Mouse (Mus musculus) kidney, postnatal 14 days (tissue): ENCODE measurements around the gene Tubgcp5.
A peak's percentile ranks its signal among the peaks of the same experiment; 100 is the strongest.
"Not testable (repeated sequence)": the region's sequence is repeated elsewhere in the genome, so short reads cannot be mapped to it uniquely, and the experiment has no call there.

ENCODE experiments used
- DNase-seq: peaks from one replicate; pipeline ENCODE4 v3.0.0; 2022; ENCODE audit warnings: mixed read lengths

The Tubgcp5 gene

GRCm38 (mm10) chr7:55793952-55794603 is at the start of gene Tubgcp5:
Gene Tubgcp5 (plus strand): TSS chr7:55794154.
- peak; percentile 98 for DNase-seq

- DNase-seq, result no peak
Observed at GRCm38 (mm10) chr7:55744566-55745220, 49.3 kb upstream of the Tubgcp5 start.

DNA sequence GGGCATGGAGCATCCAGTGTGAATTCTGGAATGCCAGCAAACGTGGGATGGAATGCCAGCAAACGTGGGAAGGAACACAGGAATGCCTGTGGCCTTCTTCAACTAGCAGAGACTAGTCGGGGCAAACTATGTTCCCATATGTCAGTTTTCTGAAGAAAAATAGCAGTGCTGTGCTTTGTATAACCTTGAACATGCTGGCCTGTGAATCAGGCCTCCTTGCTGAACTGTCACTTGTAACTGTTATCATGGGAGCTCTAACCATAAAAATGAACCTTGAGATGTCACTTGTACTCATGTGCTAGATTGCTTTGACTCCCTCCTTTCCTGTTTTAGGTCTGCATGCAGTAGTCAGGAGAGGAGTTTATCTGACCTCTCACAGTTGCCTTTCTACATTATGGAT is 43.1 kb upstream of the Tubgcp5 start:
- no peak for DNase-seq

DNA sequence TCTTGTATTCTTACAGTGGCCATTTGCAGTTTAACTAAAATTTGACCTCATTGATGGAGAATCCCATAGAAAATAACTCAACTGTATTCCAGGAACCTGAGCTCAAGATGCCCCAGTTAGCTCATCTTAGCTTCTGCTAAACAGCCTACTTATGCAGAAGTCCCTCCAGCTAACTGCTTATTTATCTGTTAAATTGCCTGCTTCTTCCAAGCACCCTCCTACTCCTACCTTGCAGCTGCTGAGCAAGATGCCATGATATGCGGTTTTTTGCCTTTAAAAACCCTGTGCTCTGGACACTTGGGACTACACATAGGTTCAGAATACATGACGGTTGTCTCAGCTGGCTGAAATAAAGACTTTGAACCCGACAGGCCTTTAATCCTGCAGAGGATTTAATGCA is 34.6 kb upstream of the Tubgcp5 start:
- no peak for DNase-seq

DNA sequence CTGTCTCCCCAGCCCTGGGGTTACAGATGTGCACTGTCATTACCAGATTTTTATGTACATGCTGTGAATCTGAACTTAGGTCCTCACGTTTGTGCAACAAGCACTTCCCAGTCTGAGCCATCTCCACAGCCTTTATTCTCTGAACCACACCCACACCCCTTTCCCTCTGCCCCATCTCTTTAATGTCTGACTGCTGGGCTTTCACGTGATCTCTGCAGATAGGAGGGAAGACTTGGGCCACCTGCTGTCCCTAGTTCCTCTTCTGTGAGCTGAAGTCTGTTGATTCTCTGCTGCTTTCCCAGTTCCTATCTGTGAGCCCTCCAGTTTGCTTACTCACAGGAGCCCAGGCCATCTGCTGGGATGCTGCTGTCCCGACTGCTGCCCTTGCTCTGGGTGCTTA is 26.0 kb upstream of the Tubgcp5 start, which contains the start of gene Siglech:
Gene Siglech (plus strand): TSS at position 253 of the 400 bp plus-strand sequence.
- no peak for DNase-seq

- peak; percentile 17 for DNase-seq
Observed at GRCm38 (mm10) chr7:55780011-55780410, 13.9 kb upstream of the Tubgcp5 start.

GRCm38 (mm10) chr7:55782493-55782892 is 11.5 kb upstream of the Tubgcp5 start:
- DNase-seq, result no peak

- DNase-seq, result peak; percentile 30
Observed at GRCm38 (mm10) chr7:55784580-55784979, 9.4 kb upstream of the Tubgcp5 start.

GRCm38 (mm10) chr7:55790586-55790985 is 3.4 kb upstream of the Tubgcp5 start:
- not testable (repeated sequence) for DNase-seq

- DNase-seq, result no peak
Observed at GRCm38 (mm10) chr7:55792280-55792679, 1.7 kb upstream of the Tubgcp5 start.

DNA sequence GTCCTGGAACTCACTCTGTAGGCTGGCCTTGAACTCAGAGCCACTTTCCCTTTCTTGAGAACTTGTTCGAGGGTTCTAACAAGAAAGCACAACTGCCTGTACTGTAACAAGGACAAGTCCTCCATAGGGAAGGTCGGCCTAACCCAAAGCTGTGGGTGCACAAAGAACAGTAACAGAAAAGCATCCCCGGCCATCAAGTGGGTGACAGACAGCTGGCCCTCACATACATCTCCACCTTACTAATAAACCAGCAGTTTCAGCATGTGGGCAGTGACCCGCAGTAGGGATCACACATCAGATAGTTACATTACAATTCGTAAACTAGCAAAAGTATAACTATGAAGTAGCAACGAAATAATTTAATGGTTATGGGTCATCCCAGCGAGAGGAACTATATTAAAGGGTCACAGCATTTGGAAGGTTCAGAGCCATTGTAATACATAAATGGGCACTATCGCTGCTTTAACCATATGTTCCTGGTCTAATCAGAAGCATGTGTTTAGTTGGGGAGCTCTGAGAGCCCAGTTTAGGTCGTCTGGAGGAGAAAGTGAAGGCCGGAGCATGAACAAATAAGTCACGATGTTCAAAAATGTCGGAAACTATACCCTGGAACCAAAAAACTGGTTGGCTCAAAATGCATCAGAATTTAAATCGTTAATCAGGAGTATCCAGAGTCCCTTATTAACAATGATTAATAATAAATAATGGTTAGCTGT is 560 bp upstream of the Tubgcp5 start:
- DNase-seq, result no peak

- no peak for DNase-seq
Observed at GRCm38 (mm10) chr7:55799981-55800380, 6.0 kb downstream of the Tubgcp5 start.

DNA sequence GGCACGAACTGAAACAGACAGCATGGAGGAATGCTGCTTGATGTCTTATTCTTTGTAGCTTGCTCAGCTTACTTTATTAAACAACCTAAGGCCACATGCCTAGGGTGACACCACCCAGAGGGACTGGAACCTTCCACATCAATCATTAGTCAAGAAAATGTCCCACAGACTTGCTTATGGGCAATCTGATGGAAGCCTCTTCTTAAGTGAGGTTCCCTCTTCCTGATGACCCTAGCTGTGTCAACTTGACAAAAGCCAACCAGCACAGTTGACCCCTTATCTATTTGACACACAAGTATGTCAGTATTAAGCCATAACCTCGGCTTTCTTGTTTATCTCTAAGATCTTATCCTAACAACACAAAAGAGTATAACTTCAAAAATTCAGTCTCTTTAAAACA is 16.0 kb downstream of the Tubgcp5 start:
- no peak for DNase-seq

DNA sequence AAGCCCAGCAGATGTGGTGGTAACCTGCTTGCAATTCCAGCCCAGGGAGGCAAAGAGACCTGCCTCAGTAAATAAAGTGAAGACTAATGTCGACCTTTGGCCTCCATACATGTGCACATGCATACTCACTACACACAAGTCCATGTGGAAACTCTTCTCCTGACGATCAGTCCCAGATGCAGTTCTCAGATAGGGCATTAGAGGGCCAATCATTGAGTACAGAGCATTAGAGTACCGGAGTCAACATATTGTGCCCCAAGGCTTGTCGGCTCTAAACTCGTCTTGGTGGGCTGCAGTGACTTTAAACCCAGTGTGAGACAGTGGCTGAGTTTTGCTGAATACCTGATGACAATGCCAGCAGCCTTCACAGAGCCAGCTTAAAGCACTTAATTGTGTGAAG is 30.5 kb downstream of the Tubgcp5 start:
- DNase-seq, result no peak

DNA sequence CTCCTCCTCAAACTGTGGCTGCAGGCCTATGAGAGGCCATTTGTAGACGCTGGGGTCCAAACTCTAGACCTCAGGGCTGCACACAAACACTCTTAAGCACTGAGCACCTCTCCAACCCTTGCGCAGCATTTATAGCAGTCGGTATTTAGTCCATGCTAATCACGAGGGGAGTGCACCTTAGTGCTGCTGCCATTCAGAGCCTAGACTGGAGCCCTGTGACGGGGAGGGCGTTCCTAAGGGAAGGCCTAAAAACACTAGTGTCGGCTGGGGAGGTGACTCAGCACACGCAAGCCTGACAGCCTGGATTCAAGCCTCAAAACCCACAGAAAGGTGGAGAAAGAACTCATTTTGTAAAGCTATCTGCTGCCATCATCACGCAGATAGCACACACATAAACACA is 33.6 kb downstream of the Tubgcp5 start:
- DNase-seq, result no peak

- DNase-seq, result no peak
Observed at GRCm38 (mm10) chr7:55836877-55837276, 42.9 kb downstream of the Tubgcp5 start.

- no peak for DNase-seq
Observed at GRCm38 (mm10) chr7:55841445-55841844, 47.5 kb downstream of the Tubgcp5 start, which contains the start of gene Cyfip1. Gene Cyfip1 (plus strand): TSS chr7:55841745.

DNA sequence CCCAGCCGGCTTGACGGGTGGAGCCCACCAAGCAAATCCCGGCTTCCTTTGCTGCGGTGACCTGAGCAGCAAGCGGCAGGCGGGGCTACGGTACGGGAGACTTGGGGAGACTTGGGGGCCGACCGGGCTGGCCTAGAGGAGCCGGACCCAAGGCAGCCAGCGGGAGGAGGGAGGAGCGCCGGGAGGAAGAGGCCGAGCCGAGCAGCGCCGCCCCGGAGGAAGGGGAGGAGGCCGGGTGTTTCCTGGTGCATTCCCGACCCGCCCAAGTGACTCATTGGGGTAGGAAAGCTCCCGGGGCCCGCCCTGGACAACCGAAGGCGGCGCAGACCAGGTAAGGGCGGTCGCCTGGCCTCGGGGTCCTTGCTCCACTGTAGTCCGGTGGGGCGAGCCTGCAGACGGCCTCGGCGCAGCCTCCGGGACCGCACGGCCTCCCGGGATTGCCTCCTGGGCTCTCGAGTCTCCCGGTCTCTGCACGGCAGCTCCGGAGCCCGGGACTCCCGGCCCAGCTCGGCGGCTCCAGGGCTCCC is 48.1 kb downstream of the Tubgcp5 start:
- peak; percentile 95 for DNase-seq

GRCm38 (mm10) chr7:55842504-55843152 is 48.7 kb downstream of the Tubgcp5 start:
- DNase-seq, result no peak

GRCm38 (mm10) chr7:55846606-55847312 is 52.8 kb downstream of the Tubgcp5 start:
- no peak for DNase-seq

DNA sequence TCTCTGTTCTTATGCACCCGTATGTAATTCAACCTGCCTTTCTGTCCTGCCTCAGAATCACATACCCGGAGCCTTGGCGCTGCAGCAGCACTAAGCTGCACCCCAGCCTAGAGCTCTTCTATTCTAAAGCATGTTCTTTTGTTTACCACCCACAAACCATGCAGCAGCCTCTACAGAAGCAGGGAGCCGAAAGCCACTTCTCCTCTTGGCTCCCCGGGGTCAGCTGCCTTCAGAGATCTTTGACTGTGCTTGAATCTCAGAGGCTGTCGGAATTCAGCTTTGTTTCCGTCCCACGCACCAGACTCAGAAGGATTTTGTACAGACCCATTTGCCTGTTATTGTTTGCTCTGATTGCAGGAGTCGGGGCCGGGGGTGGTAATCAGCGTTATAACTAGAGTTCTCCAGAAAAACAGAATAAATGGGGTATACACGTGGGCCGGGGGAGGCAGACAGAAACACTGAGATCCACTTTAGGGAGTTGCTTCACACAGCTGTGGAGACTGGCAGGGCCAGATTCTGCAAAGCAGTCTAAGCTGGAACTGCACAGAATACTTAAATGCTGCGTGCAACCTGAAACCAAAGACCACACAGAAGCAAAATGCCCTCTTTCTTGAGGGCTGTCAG is 56.1 kb downstream of the Tubgcp5 start:
- DNase-seq, result no peak

DNA sequence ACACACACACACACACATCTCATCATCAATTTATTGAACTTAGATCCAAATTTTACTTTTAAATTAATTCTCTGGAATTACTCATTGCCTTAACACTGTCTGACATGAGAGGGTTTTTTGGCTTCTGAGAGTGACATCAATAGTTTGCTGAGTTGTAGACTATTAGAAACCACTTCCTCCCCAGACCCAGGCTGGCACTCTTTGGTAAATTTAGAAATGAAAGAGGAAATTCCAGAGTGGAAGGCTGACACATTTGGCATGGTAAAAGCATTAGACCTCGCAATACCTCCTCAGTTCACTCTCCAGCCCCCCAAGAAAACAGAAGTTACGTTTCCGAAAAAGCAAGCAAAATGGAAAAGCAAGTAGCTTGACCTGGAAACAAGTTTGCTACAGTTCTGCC is 58.8 kb downstream of the Tubgcp5 start:
- DNase-seq, result no peak
